Mouse (Mus musculus) midbrain, embryonic 12.5 days (tissue): Measurements from ENCODE around the gene Dexi. TPM values are rescaled to one million over a fixed set of nuclear protein-coding genes. Genes with fewer than 3 reads are reported as not detected.

Experiments used
- ATAC-seq: fragments of 200-750 bp; cut with Nextera tagmentation; 2 replicates; pipeline ENCODE4 v1.8.0; 2017; ENCODE audit warnings: low read depth, moderate TSS enrichment, moderate library complexity; ENCODE audit not compliant: low FRiP score
- H3K27ac ChIP-seq: fragments of 300-500 bp; sonication (generic); replicated peaks from 2 replicates; pipeline ENCODE4 v1.5.1; 2016; ENCODE audit warnings: mild to moderate bottlenecking
- H3K27me3 ChIP-seq: fragments of 300-500 bp; sonication (generic); 2 replicates; pipeline ENCODE4 v1.6.1; 2016; ENCODE audit warnings: mild to moderate bottlenecking
- H3K36me3 ChIP-seq: fragments of 300-500 bp; sonication (generic); 2 replicates; pipeline ENCODE4 v1.6.1; 2016
- H3K4me1 ChIP-seq: fragments of 300-500 bp; sonication (generic); 2 replicates; pipeline ENCODE4 v1.6.1; 2016
- H3K4me2 ChIP-seq: fragments of 300-500 bp; sonication (generic); replicated peaks from 2 replicates; pipeline ENCODE4 v1.6.1; 2016; ENCODE audit warnings: mild to moderate bottlenecking, moderate library complexity
- H3K4me3 ChIP-seq: fragments of 300-500 bp; sonication (generic); 2 replicates; pipeline ENCODE4 v1.5.1; 2016; ENCODE audit warnings: mild to moderate bottlenecking
- H3K9ac ChIP-seq: fragments of 300-500 bp; sonication (generic); replicated peaks from 2 replicates; pipeline ENCODE4 v1.6.1; 2016; ENCODE audit warnings: mild to moderate bottlenecking, moderate library complexity
- H3K9me3 ChIP-seq: fragments of 300-500 bp; sonication (generic); 2 replicates; pipeline ENCODE4 v1.6.1; 2016; ENCODE audit warnings: mild to moderate bottlenecking
- WGBS: fragments of 180-500 bp; shearing (Covaris S2); methylation state at CpG from one replicate; pipeline ENCODE4 v1.1.7; 2016; 5-methylcytosine and 5-hydroxymethylcytosine counted together
- polyA plus RNA-seq: library from polyadenylated mRNA; unstranded; fragments of >200 nt; fragmentation: Nextera tagmentation; extraction: Ambion mirVana; gene quantifications from 2 replicates; pipeline ENCODE4 v1.2.1, GENCODE M21; 2016

Gene Dexi
- polyA plus RNA-seq, 1 experiment from 2014 or later: 26.2 TPM

DNA sequence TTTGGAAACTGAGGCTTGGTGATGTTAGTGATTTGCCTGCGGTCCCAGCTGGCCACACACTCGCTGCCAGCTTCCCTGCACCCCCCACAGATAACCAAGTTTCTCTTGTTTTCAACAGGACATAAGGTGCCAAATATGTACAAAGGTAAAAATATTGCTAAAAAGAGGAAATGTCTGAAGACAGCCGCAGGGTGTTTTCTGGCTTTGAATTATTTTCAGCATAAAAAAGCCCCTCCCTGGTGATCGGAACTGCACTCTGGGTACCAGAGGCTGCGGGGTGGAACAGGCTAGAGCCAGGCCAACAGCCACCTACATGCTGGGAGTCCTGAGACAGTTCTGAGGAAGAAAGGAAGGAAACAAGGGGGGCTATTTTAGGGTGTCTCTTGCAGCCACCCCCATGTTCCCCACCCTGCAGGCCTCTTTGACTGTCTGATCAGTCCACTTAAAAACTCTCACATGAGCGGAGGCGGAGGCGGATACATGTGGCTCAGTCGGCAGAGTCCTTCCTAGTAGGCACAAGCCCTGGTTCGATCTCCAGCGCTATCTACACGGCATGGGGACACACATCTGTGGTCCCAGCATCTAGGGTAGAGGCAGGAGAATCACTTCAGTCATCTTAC lies 26.8 kb downstream of the Dexi start:
- no peak for ATAC-seq
- Histone ChIP-seq H3K4me1 (no peaks in the 10 kb centered on the region), H3K9ac (no peak overlapping the region), H3K4me3 (no peak overlapping the region), H3K4me2 (no peak overlapping the region), H3K27ac (no peak overlapping the region), H3K36me3 (no peaks in the 10 kb centered on the region), H3K9me3 (no peaks in the 10 kb centered on the region), H3K27me3 (no peaks in the 10 kb centered on the region)
- WGBS: 93% methylated on average over 12 of the region's 12 CpGs

GRCm38 (mm10) chr16:10511134-10511520 lies 31.7 kb downstream of the Dexi start:
- 90% methylated on average over 12 of the region's 12 CpGs for WGBS
- H3K27ac ChIP-seq: no peak overlapping the region
- H3K9me3 ChIP-seq: no peaks in the 10 kb centered on the region
- no peaks in the 10 kb centered on the region for H3K4me1 ChIP-seq
- no peaks in the 10 kb centered on the region for H3K36me3 ChIP-seq
- no peak overlapping the region for H3K4me2 ChIP-seq
- H3K9ac ChIP-seq: no peak overlapping the region
- H3K4me3 ChIP-seq: no peak overlapping the region
- no peak for ATAC-seq
- H3K27me3 ChIP-seq: no peaks in the 10 kb centered on the region; the same call in 1 of the 2 replicates

DNA sequence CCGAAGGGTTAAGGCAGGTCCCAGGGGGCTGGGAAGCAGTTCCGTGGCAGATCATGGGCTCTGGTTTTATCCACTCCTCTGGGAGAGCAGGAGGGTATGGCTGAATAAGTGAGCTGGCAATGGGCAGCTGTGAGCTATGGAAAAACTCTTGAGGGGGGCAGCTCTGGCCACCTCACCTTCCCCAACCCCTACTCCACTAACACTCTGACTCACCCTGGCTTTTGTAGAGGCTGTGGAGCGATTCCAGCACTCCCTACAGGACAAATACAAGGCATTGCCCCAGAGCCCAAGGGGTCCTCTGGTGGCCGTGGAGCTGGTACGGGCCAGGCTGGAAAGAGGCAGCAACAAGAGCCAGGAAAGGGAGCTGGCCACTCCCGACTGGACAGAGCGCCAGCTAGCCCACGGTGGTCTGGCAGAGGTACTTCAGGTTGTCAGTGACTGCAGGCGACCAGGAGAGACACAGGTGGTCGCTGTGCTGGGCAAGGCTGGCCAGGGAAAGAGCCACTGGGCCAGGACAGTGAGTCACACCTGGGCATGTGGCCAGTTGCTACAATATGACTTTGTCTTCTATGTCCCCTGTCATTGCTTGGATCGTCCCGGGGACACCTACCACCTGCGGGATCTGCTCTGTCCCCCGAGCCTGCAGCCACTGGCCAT lies 32.2 kb downstream of the Dexi start:
- Histone ChIP-seq H3K36me3 (no peaks in the 10 kb centered on the region), H3K4me3 (no peak overlapping the region), H3K4me1 (no peaks in the 10 kb centered on the region), H3K9ac (no peak overlapping the region), H3K4me2 (no peak overlapping the region), H3K27ac (no peak overlapping the region), H3K27me3 (no peaks in the 10 kb centered on the region; the same call in 1 of the 2 replicates), H3K9me3 (no peaks in the 10 kb centered on the region)
- no peak for ATAC-seq
- 56% methylated on average over 14 of the region's 14 CpGs for WGBS

- no peak overlapping the region for H3K4me2 ChIP-seq
- no peaks in the 10 kb centered on the region; the same call in 1 of the 2 replicates for H3K27me3 ChIP-seq
- H3K4me1 ChIP-seq: no peaks in the 10 kb centered on the region
- ATAC-seq: no peak
- H3K27ac ChIP-seq: no peak overlapping the region
- no peak overlapping the region for H3K9ac ChIP-seq
- no peak overlapping the region for H3K4me3 ChIP-seq
- H3K36me3 ChIP-seq: no peaks in the 10 kb centered on the region
- 70% methylated on average over 6 of the region's 6 CpGs for WGBS
- H3K9me3 ChIP-seq: no peaks in the 10 kb centered on the region
These were observed 34.2 kb downstream of the Dexi start for GRCm38 (mm10) chr16:10508691-10509090.

DNA sequence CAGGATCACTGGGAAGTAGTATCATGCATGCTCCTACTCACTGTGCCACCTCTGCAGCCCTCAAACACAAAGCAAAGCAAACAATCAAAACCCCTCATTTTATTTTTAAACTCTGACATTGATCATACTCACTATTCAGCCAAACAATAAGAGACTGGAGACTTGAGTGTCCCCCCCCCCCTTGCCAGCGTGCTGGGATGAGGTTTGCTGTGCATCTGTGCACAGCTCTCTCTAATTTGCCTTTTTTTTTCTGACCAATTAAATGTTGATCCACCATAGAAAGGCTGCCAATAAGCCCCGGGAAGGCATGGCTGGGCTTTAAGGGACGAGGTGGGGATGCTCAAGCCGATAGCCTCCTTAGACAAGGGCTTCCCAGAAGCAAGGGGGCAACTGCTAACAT lies 35.4 kb downstream of the Dexi start:
- no peak overlapping the region for H3K27ac ChIP-seq
- no peaks in the 10 kb centered on the region for H3K36me3 ChIP-seq
- no peak overlapping the region for H3K9ac ChIP-seq
- no peaks in the 10 kb centered on the region; the same call in 1 of the 2 replicates for H3K27me3 ChIP-seq
- no peak for ATAC-seq
- H3K4me3 ChIP-seq: no peak overlapping the region
- WGBS: 48% methylated on average over 4 of the region's 4 CpGs
- no peaks in the 10 kb centered on the region for H3K9me3 ChIP-seq
- no peak overlapping the region for H3K4me2 ChIP-seq
- no peaks in the 10 kb centered on the region for H3K4me1 ChIP-seq

DNA sequence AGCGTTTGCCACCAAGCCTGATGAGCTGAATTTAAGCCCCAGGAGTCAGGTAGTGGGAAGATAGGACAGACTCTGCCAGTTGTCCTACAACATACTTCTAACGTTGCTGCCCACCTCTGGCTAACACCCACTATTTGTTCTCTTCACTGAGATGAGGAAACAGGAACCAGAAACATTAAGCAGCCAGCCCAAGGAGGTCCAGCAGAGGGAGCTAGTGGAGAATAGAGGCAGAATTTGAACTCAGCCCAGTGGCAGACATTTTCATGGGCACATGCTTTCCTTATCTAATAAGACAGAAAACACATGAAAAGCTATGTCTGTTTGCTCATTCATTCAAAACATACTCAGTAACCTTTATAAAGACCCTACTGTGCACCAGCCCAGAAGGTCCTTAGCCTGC lies 39.8 kb downstream of the Dexi start:
- H3K27me3 ChIP-seq: no peaks in the 10 kb centered on the region; the same call in 1 of the 2 replicates
- ATAC-seq: no peak
- H3K4me2 ChIP-seq: no peak overlapping the region
- H3K4me3 ChIP-seq: no peak overlapping the region
- no peaks in the 10 kb centered on the region for H3K9me3 ChIP-seq
- H3K4me1 ChIP-seq: no peaks in the 10 kb centered on the region
- no peak overlapping the region for H3K9ac ChIP-seq
- WGBS: 80% methylated on average over 2 of the region's 2 CpGs
- H3K27ac ChIP-seq: no peak overlapping the region
- no peaks in the 10 kb centered on the region for H3K36me3 ChIP-seq

DNA sequence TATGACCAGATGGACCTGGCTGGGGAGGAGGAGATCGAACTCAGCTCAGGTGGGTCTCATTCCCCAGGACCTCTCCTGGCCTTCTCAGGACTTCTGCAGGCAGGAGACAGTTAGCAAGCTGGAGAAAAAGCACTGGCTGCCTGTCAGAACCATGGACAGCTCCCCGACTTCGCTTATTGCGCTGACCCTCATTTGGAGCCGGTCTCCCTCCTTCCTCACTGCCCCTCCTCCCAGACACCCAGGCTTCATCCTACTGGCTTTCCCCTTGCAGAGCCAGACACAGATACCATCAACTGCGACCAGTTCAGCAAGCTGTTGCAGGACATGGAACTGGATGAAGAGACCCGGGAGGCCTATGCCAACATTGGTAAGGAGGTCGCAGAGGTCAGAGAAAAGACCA lies 41.0 kb downstream of the Dexi start:
- no peaks in the 10 kb centered on the region for H3K36me3 ChIP-seq
- no peak overlapping the region for H3K4me3 ChIP-seq
- H3K27ac ChIP-seq: no peak overlapping the region
- no peak overlapping the region for H3K4me2 ChIP-seq
- H3K9me3 ChIP-seq: no peaks in the 10 kb centered on the region
- 17% methylated on average over 8 of the region's 8 CpGs for WGBS
- H3K27me3 ChIP-seq: no peaks in the 10 kb centered on the region; the same call in 1 of the 2 replicates
- ATAC-seq: no peak
- no peaks in the 10 kb centered on the region for H3K4me1 ChIP-seq
- H3K9ac ChIP-seq: no peak overlapping the region

DNA sequence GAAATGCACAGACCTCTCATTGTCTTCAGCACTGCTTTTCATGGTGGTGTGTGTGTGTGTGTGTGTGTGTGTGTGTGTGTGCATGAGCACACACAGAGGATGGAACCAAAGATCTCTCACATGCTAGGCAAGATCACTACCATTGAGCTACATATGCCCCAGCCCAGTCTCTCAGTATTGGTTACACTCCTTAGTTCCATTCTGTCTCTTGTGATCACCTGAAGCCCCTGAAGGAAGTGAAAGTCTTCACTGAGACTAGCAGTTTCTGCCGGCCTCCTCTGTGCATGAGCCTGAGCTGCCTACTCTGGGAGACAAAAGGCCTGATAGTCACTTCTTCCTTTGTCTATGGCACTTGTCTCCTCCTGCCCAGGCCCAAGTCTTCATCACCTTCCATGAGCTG lies 43.7 kb downstream of the Dexi start:
- no peaks in the 10 kb centered on the region for H3K9me3 ChIP-seq
- WGBS: 48% methylated on average over 1 of the region's 1 CpGs
- H3K4me1 ChIP-seq: no peaks in the 10 kb centered on the region
- no peak overlapping the region for H3K4me2 ChIP-seq
- H3K27me3 ChIP-seq: no peaks in the 10 kb centered on the region
- no peak overlapping the region for H3K9ac ChIP-seq
- H3K4me3 ChIP-seq: no peak overlapping the region
- no peak for ATAC-seq
- no peak overlapping the region for H3K27ac ChIP-seq
- no peaks in the 10 kb centered on the region for H3K36me3 ChIP-seq

GRCm38 (mm10) chr16:10498096-10498602 lies 44.7 kb downstream of the Dexi start:
- no peak for ATAC-seq
- H3K27ac ChIP-seq: no peak overlapping the region
- no peak overlapping the region for H3K4me3 ChIP-seq
- H3K4me1 ChIP-seq: no peaks in the 10 kb centered on the region
- H3K9me3 ChIP-seq: no peaks in the 10 kb centered on the region
- H3K4me2 ChIP-seq: no peak overlapping the region
- H3K36me3 ChIP-seq: no peaks in the 10 kb centered on the region
- no peak overlapping the region for H3K9ac ChIP-seq
- WGBS: 70% methylated on average over 5 of the region's 5 CpGs
- H3K27me3 ChIP-seq: no peaks in the 10 kb centered on the region

- ATAC-seq: no peak
- Histone ChIP-seq H3K9me3 (no peaks in the 10 kb centered on the region), H3K9ac (no peak overlapping the region), H3K27me3 (no peaks in the 10 kb centered on the region), H3K4me3 (no peak overlapping the region), H3K36me3 (no peaks in the 10 kb centered on the region), H3K4me2 (no peak overlapping the region), H3K27ac (no peak overlapping the region), H3K4me1 (no peaks in the 10 kb centered on the region)
- WGBS: 70% methylated on average over 2 of the region's 2 CpGs
These were observed 47.0 kb downstream of the Dexi start for GRCm38 (mm10) chr16:10495824-10496298.

DNA sequence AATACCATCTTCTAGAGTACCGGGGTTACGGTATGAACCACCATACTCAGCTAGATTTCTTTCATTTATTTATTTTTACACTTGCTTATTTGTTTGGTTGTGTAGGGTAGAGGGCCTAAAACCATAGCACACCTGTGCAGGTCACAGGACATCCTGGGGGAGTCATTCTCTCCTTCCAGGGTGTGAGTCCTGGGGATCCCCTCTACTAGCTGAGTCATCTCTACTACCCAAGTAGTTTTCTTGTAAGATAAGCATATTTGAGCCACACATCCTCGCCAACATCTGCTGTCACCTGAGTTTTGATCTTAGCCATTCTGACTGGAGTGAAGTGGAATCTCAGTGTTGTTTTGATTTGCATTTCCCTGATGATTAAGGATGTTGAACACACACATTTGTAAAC lies 50.3 kb downstream of the Dexi start:
- H3K4me2 ChIP-seq: no peak overlapping the region
- no peak overlapping the region for H3K9ac ChIP-seq
- no peak for ATAC-seq
- H3K4me3 ChIP-seq: no peak overlapping the region
- no peaks in the 10 kb centered on the region for H3K9me3 ChIP-seq
- H3K4me1 ChIP-seq: peaks cover 7% of the 10 kb centered on the region; the same call in 1 of the 2 replicates
- no peak overlapping the region for H3K27ac ChIP-seq
- 90% methylated on average over 3 of the region's 3 CpGs for WGBS
- peaks cover 14% of the 10 kb centered on the region for H3K27me3 ChIP-seq
- no peaks in the 10 kb centered on the region for H3K36me3 ChIP-seq

DNA sequence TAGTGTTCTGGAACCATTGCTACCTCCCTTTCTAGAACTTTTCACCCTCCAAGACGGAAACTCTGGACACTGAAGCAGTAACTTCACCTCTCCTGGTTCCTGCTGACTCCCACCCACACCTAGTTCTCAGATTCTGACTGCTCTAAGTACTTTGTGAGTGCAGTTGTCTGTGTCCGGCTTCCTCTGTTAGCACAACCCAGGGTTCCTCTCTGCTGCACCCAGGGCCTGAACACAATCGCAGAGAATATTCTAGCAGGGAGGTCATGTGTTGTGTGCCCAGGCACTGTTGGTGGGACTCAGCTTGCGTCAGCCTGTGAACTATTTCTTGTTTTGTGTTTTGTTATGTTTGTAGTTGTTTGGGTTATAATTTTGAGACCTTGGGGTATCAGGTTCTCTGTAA lies 51.1 kb downstream of the Dexi start:
- WGBS: 83% methylated on average over 4 of the region's 4 CpGs
- H3K4me2 ChIP-seq: no peak overlapping the region
- H3K9ac ChIP-seq: no peak overlapping the region

More for the DNA sequence above, 51.1 kb downstream of the Dexi start:
- Histone ChIP-seq H3K27me3 (peaks cover 14% of the 10 kb centered on the region), H3K4me3 (no peak overlapping the region), H3K4me1 (peaks cover 7% of the 10 kb centered on the region; the same call in 1 of the 2 replicates), H3K36me3 (no peaks in the 10 kb centered on the region), H3K27ac (no peak overlapping the region), H3K9me3 (no peaks in the 10 kb centered on the region)
- ATAC-seq: no peak
